Mouse (Mus musculus) kidney, adult 2 months (tissue): ENCODE results near the gene Zfp36l1.

Experiments used
- CTCF ChIP-seq: fragments of 200-500 bp; conservative IDR thresholded peaks from 2 replicates; pipeline ENCODE4 v1.5.1; 2011; ENCODE audit warnings: low read depth, mild to moderate bottlenecking, control low read depth, low read length, moderate library complexity, mixed read lengths; ENCODE audit not compliant: insufficient read depth, insufficient read length
- POLR2A ChIP-seq: fragments of 200-500 bp; IDR thresholded peaks from one replicate; pipeline ENCODE4 v1.6.1; 2011; ENCODE audit warnings: low read depth, low read length, control low read depth

DNA sequence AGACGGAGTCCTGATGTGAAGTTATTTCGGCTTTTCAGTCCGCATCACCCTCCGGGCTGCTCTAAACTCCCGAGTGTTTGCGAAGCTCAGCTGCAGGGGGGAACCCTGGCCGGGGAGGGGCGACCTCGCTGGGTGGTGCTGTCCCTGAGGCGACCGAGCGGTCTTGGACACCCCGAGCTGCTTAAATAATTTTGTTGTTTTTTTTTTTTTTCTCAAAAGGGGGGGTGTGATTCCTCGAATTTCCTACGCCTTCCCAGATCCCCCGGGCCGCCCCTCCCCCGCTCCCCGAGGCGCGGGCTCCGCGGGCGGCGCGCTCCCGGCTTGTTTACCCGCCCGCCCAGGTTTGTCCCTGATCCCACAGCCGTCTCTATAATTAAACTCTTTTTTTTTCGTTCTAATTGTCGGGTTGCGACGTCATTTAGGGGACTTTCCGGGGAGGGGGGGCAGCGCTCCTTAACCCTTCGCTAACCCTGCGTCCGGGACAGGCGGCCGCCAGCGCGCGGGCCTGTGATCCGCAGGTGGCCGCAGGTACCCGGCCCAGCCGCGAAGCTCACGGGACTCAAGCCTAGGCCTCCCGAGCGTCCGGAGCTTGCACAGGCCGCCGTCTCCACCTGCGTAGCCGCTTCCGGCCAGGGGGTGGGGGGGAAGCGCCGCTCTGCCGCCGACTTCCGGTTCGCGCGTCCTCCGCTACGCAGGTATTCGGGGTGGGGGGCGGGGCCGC, 2.5 kb upstream of the Zfp36l1 start:
- TF ChIP-seq CTCF (no peak), POLR2A (no peak)
